10 mouse cellular contexts compared by ENCODE assay signal in genomic region chr10:12579048-12579447, GRCm38 (mm10).
DNase-seq lines count a peak whose midpoint lies in the region; ATAC-seq and TF ChIP-seq lines count a peak whose summit lies in the region.
"Had no signal": no experiment of that assay in that cellular context is flagged by ENCODE, and none has a peak within 500 bp of the region (broad histone marks: within the 10 kb centered on the region; RNA-seq: fewer than 3 reads in every experiment).

No protein-coding gene starts in this region.

- no peak overlapping the region for H3K4me3 ChIP-seq in liver, embryonic 12.5 days
- H3K4me3 ChIP-seq in embryonic facial prominence, embryonic 13.5 days = no peak overlapping the region
- H3K4me3 ChIP-seq in kidney, postnatal 0 days (replicated peaks; ENCODE audit: low read depth, low read length) = no peak overlapping the region
- H3K4me3 ChIP-seq: heart, embryonic 15.5 days; midbrain, embryonic 12.5 days had no signal

- no peaks in the 10 kb centered on the region for H3K9me3 ChIP-seq in liver, embryonic 12.5 days (replicated peaks)
- H3K9me3 ChIP-seq in embryonic facial prominence, embryonic 13.5 days = peaks cover 4% of the 10 kb centered on the region; the same call in 1 of the 2 replicates
- no peaks in the 10 kb centered on the region for H3K9me3 ChIP-seq in kidney, postnatal 0 days (replicated peaks; ENCODE audit: low read length)
- H3K9me3 ChIP-seq: heart, embryonic 15.5 days; midbrain, embryonic 12.5 days had no signal

- H3K9ac ChIP-seq in liver, embryonic 12.5 days = no peak overlapping the region
- no peak overlapping the region for H3K9ac ChIP-seq in embryonic facial prominence, embryonic 13.5 days
- no peak overlapping the region for H3K9ac ChIP-seq in kidney, postnatal 0 days (ENCODE audit: low read depth, low read length)
- H3K9ac ChIP-seq: heart, embryonic 15.5 days; midbrain, embryonic 12.5 days had no signal

- ATAC-seq in liver, embryonic 12.5 days = no peak
- ATAC-seq in embryonic facial prominence, embryonic 13.5 days (ENCODE audit: insufficient number of reproducible peaks, insufficient read depth, low FRiP score, low TSS enrichment, low read depth) = peak; percentile 73
- ATAC-seq in kidney, postnatal 0 days (replicated peaks; ENCODE audit: low FRiP score, low read depth) = peak; percentile 68

- no peaks in the 10 kb centered on the region for H3K36me3 ChIP-seq in liver, embryonic 12.5 days
- no peaks in the 10 kb centered on the region for H3K36me3 ChIP-seq in embryonic facial prominence, embryonic 13.5 days
- H3K36me3 ChIP-seq in kidney, postnatal 0 days (ENCODE audit: insufficient read depth, low read length) = no peaks in the 10 kb centered on the region
- H3K36me3 ChIP-seq: heart, embryonic 15.5 days; midbrain, embryonic 12.5 days had no signal

- peaks cover 7% of the 10 kb centered on the region; the same call in 1 of the 2 replicates for H3K4me1 ChIP-seq in liver, embryonic 12.5 days
- H3K4me1 ChIP-seq in embryonic facial prominence, embryonic 13.5 days = peaks cover 45% of the 10 kb centered on the region
- H3K4me1 ChIP-seq in kidney, postnatal 0 days (replicated peaks; ENCODE audit: insufficient read depth, low read length) = 0 out of 2 replicates have a peak, but pooled peaks cover 3% of the 10 kb centered on the region

- 23% methylated on average over 1 of the region's 1 CpGs for WGBS in liver, embryonic 12.5 days (ENCODE audit: insufficient replicate concordance)
- 13% methylated on average over 1 of the region's 1 CpGs for WGBS in embryonic facial prominence, embryonic 13.5 days
- WGBS in kidney, postnatal 0 days = 30% methylated on average over 1 of the region's 1 CpGs

- no peaks in the 10 kb centered on the region for H3K27me3 ChIP-seq in liver, embryonic 12.5 days (replicated peaks)
- H3K27me3 ChIP-seq in embryonic facial prominence, embryonic 13.5 days = no peaks in the 10 kb centered on the region
- no peaks in the 10 kb centered on the region for H3K27me3 ChIP-seq in kidney, postnatal 0 days (ENCODE audit: insufficient read depth, low read length)
- H3K27me3 ChIP-seq: heart, embryonic 15.5 days; midbrain, embryonic 12.5 days had no signal

- H3K27ac ChIP-seq in liver, embryonic 12.5 days = no peak overlapping the region
- H3K27ac ChIP-seq in embryonic facial prominence, embryonic 13.5 days = no peak overlapping the region
- H3K27ac ChIP-seq in kidney, postnatal 0 days = no peak overlapping the region
- H3K27ac ChIP-seq: heart, embryonic 15.5 days; midbrain, embryonic 12.5 days had no signal

- DNase-seq in liver = peak; percentile 9
- peak; percentile 90 for DNase-seq in kidney, postnatal 0 days (ENCODE audit: low spot score)
- DNase-seq in mesoderm, embryonic 11.5 days (ENCODE audit: low read depth, low spot score) = peak; percentile 62
- no peak for DNase-seq in c-Kit-positive CD71-positive TER-119-positive erythroid progenitor cells, embryonic 14.5 days (ENCODE audit: low spot score)
- no peak for DNase-seq in adrenal gland, postnatal 10 days
- no peak for DNase-seq in urinary bladder, postnatal 4 days (ENCODE audit: low spot score in 2 of 2)

- no peak overlapping the region for H3K4me2 ChIP-seq in liver, embryonic 12.5 days
- no peak overlapping the region for H3K4me2 ChIP-seq in embryonic facial prominence, embryonic 13.5 days
- no peak overlapping the region for H3K4me2 ChIP-seq in kidney, postnatal 0 days (ENCODE audit: low read length)
- H3K4me2 ChIP-seq: heart, embryonic 15.5 days; midbrain, embryonic 12.5 days had no signal

- no peak for TF ChIP-seq CTCF in kidney, postnatal 0 days (IDR thresholded peaks at IDR 0.05; ENCODE audit: low read depth)

Comparison
In these comparisons a context has a peak if more than half of its experiments do, and no peak if none do; other contexts are left out.
1. DNase-seq: peak in liver (single experiment), kidney, postnatal 0 days (single experiment) and mesoderm, embryonic 11.5 days (single experiment); none in c-Kit-positive CD71-positive TER-119-positive erythroid progenitor cells, embryonic 14.5 days (single experiment), adrenal gland, postnatal 10 days (single experiment) and urinary bladder, postnatal 4 days (0 of 2).